25 mouse cellular contexts compared by ENCODE assay signal in genomic region chr15:14951246-14951645, GRCm38 (mm10).
"Had no signal": no experiment of that assay in that cellular context is flagged by ENCODE, and none has a peak within 500 bp of the region (broad histone marks: within the 10 kb centered on the region; RNA-seq: fewer than 3 reads in every experiment).

No protein-coding gene starts in this region.

- DNase-seq: kidney, adult 18-20 months; kidney, adult 9 months; kidney, postnatal 14 days; kidney, postnatal 4 days; liver, postnatal 0 days; lung, embryonic 14.5 days; retina, postnatal 1 day; right cerebral cortex, postnatal 4 days; thymus, adult 2 months; thymus, postnatal 14 days; thymus, postnatal 4 days had no signal

- H3K4me2 ChIP-seq: limb, embryonic 12.5 days; limb, embryonic 15.5 days; liver, embryonic 11.5 days; lung, embryonic 14.5 days; midbrain, embryonic 12.5 days; midbrain, embryonic 15.5 days; neural tube, embryonic 13.5 days had no signal

- H3K9me3 ChIP-seq: limb, embryonic 15.5 days; midbrain, embryonic 12.5 days; midbrain, embryonic 15.5 days; neural tube, embryonic 13.5 days had no signal

- H3K27ac ChIP-seq: layer of hippocampus, adult 2 months; left cerebral cortex, adult 2 months; limb, embryonic 12.5 days; limb, embryonic 15.5 days; liver, embryonic 14.5 days; macrophage; midbrain, embryonic 12.5 days; midbrain, embryonic 15.5 days; neural tube, embryonic 13.5 days; stomach, postnatal 0 days had no signal

- H3K27me3 ChIP-seq: limb, embryonic 12.5 days; limb, embryonic 15.5 days; midbrain, embryonic 12.5 days; midbrain, embryonic 15.5 days; neural tube, embryonic 13.5 days had no signal

- H3K9ac ChIP-seq: limb, embryonic 12.5 days; limb, embryonic 15.5 days; liver, embryonic 14.5 days; liver, postnatal 0 days; lung, embryonic 14.5 days; midbrain, embryonic 12.5 days; midbrain, embryonic 15.5 days; neural tube, embryonic 13.5 days had no signal

- H3K4me3 ChIP-seq: layer of hippocampus, adult 2 months; left cerebral cortex, adult 2 months; limb, embryonic 12.5 days; limb, embryonic 15.5 days; midbrain, embryonic 12.5 days; midbrain, embryonic 15.5 days; myocyte; neural tube, embryonic 13.5 days had no signal

- H3K4me1 ChIP-seq: limb, embryonic 12.5 days; limb, embryonic 15.5 days; midbrain, embryonic 12.5 days; midbrain, embryonic 15.5 days; neural tube, embryonic 13.5 days had no signal

- ATAC-seq: intestine, embryonic 16.5 days; liver, postnatal 0 days; lung, postnatal 0 days; midbrain, embryonic 15.5 days had no signal

- H3K36me3 ChIP-seq: limb, embryonic 12.5 days; limb, embryonic 15.5 days; midbrain, embryonic 12.5 days; midbrain, embryonic 15.5 days; neural tube, embryonic 13.5 days had no signal
